Mouse (Mus musculus) ES-Bruce4 (cell line): ENCODE data around the gene Frem2. TPM values are rescaled to one million over a fixed set of nuclear protein-coding genes. Genes with fewer than 3 reads are reported as not detected.

ENCODE experiments used
- H3K27ac ChIP-seq: 2 replicates; pipeline ENCODE4 v1.5.1; 2012; ENCODE audit warnings: low read length, inconsistent platforms; ENCODE audit not compliant: insufficient read depth
- H3K27me3 ChIP-seq: 2 replicates; pipeline ENCODE4 v1.6.1; 2012; ENCODE audit warnings: mild to moderate bottlenecking, low read length, inconsistent platforms; ENCODE audit not compliant: control insufficient read depth, poor library complexity, insufficient read depth, severe bottlenecking
- H3K36me3 ChIP-seq: 2 replicates; pipeline ENCODE4 v1.6.1; 2012; ENCODE audit warnings: inconsistent platforms, mild to moderate bottlenecking, low read length, moderate library complexity; ENCODE audit not compliant: control insufficient read depth, poor library complexity, insufficient read depth, severe bottlenecking
- H3K4me1 ChIP-seq: one replicate; pipeline ENCODE4 v1.8.1; 2011; ENCODE audit warnings: low read length; ENCODE audit not compliant: control insufficient read depth, insufficient read depth
- H3K4me3 ChIP-seq: 2 replicates; pipeline ENCODE4 v1.5.1; 2011; ENCODE audit warnings: low read depth, mild to moderate bottlenecking, low read length
- H3K9ac ChIP-seq: 2 replicates; pipeline ENCODE4 v1.6.1; 2012; ENCODE audit warnings: low read depth, mild to moderate bottlenecking, inconsistent platforms; ENCODE audit not compliant: poor library complexity, severe bottlenecking
- H3K9me3 ChIP-seq: replicated peaks from 2 replicates; pipeline ENCODE4 v1.6.1; 2012; ENCODE audit warnings: mild to moderate bottlenecking, low read length, inconsistent platforms; ENCODE audit not compliant: control insufficient read depth, poor library complexity, insufficient read depth, severe bottlenecking
- CTCF ChIP-seq: IDR thresholded peaks from one replicate; pipeline ENCODE4 v1.8.1; 2011; ENCODE audit warnings: low read depth, low read length
- EP300 ChIP-seq: IDR thresholded peaks from 2 replicates; pipeline ENCODE4 v1.6.1; 2011; ENCODE audit warnings: low read depth, low read length; ENCODE audit not compliant: insufficient read depth
- POLR2A ChIP-seq: IDR thresholded peaks from one replicate; pipeline ENCODE4 v1.8.1; 2011; ENCODE audit warnings: low read length; ENCODE audit not compliant: insufficient read depth
- polyA plus RNA-seq: library from polyadenylated mRNA; stranded (reverse); fragments of >200 nt; gene quantifications from 2 replicates; pipeline ENCODE4 v1.2.4, GENCODE M21; 2011; ENCODE audit warnings: low read depth; ENCODE audit not compliant: missing spikeins, insufficient read depth, insufficient read length

Gene Frem2
- polyA plus RNA-seq, 1 experiment, result 29.2 TPM

- H3K27me3 ChIP-seq, result no peaks in the 10 kb centered on the region
Measured at GRCm38 (mm10) chr3:53576320-53577116, 80.6 kb downstream of the Frem2 start.

GRCm38 (mm10) chr3:53574123-53574522 lies 83.0 kb downstream of the Frem2 start:
- Histone ChIP-seq H3K27me3 (no peaks in the 10 kb centered on the region), H3K36me3 (no peaks in the 10 kb centered on the region), H3K9me3 (no peaks in the 10 kb centered on the region), H3K9ac (no peak overlapping the region), H3K4me1 (peaks cover 1% of the 10 kb centered on the region), H3K4me3 (no peak overlapping the region), H3K27ac (no peak overlapping the region)
- TF ChIP-seq EP300, result no peak
- TF ChIP-seq CTCF, result no peak
- TF ChIP-seq POLR2A, result no peak

More at GRCm38 (mm10) chr3:53576320-53577116, 80.6 kb downstream of the Frem2 start:
- Histone ChIP-seq H3K27ac (no peak overlapping the region), H3K36me3 (no peaks in the 10 kb centered on the region), H3K9me3 (no peaks in the 10 kb centered on the region), H3K4me3 (no peak overlapping the region), H3K4me1 (peaks cover under 1% of the 10 kb centered on the region), H3K9ac (no peak overlapping the region)
- TF ChIP-seq POLR2A (no peak), EP300 (peak; percentile 73; the same call in 1 of the 2 replicates), CTCF (no peak)

- Histone ChIP-seq H3K27me3 (no peaks in the 10 kb centered on the region), H3K4me3 (no peak overlapping the region), H3K36me3 (no peaks in the 10 kb centered on the region), H3K4me1 (peaks cover 1% of the 10 kb centered on the region), H3K9ac (no peak overlapping the region), H3K9me3 (no peaks in the 10 kb centered on the region), H3K27ac (no peak overlapping the region)
- TF ChIP-seq CTCF, result no peak
- no peak for TF ChIP-seq EP300
- TF ChIP-seq POLR2A, result no peak
Measured at GRCm38 (mm10) chr3:53571663-53572062, 85.5 kb downstream of the Frem2 start.

- TF ChIP-seq POLR2A (no peak), EP300 (no peak), CTCF (no peak)
- Histone ChIP-seq H3K27me3 (no peaks in the 10 kb centered on the region), H3K4me3 (no peak overlapping the region), H3K27ac (no peak overlapping the region), H3K36me3 (no peaks in the 10 kb centered on the region), H3K9me3 (no peaks in the 10 kb centered on the region), H3K9ac (no peak overlapping the region), H3K4me1 (peaks cover 3% of the 10 kb centered on the region)
Measured at GRCm38 (mm10) chr3:53564521-53564920, 92.6 kb downstream of the Frem2 start.

- H3K27ac ChIP-seq, result no peak overlapping the region; the same call in 1 of the 2 replicates
- H3K4me3 ChIP-seq, result no peak overlapping the region
- TF ChIP-seq CTCF, result no peak
- no peak for TF ChIP-seq EP300
- no peak for TF ChIP-seq POLR2A
- no peaks in the 10 kb centered on the region for H3K27me3 ChIP-seq
- no peak overlapping the region for H3K9ac ChIP-seq
- no peaks in the 10 kb centered on the region for H3K9me3 ChIP-seq
- H3K4me1 ChIP-seq, result peaks cover 5% of the 10 kb centered on the region
- H3K36me3 ChIP-seq, result no peaks in the 10 kb centered on the region
Measured at GRCm38 (mm10) chr3:53563746-53564145, 93.4 kb downstream of the Frem2 start.

- peaks cover 5% of the 10 kb centered on the region for H3K4me1 ChIP-seq
- H3K9me3 ChIP-seq, result no peaks in the 10 kb centered on the region
- no peaks in the 10 kb centered on the region for H3K36me3 ChIP-seq
- H3K27me3 ChIP-seq, result no peaks in the 10 kb centered on the region
- TF ChIP-seq EP300 (peak; percentile 86; the same call in 1 of the 2 replicates), POLR2A (no peak)
- H3K9ac ChIP-seq, result no peak overlapping the region
- no peak overlapping the region for H3K4me3 ChIP-seq
- H3K27ac ChIP-seq, result peak overlapping the region; percentile 82
Measured at GRCm38 (mm10) chr3:53561813-53562212, 95.3 kb downstream of the Frem2 start.
